Mouse (Mus musculus) mouse trophoblast stem cell (cell line): ENCODE measurements around the gene Mecr.

Source experiments
- in situ Hi-C, 2 experiments: fragments of 300-500 bp; cut with MseI, MboI; formaldehyde crosslinking; loops; 2 replicates in 1 of 2; 3 replicates in 1 of 2; pipeline ENCODE4 v1.15.1; 2025

Mecr gene

GRCm38 (mm10) chr4:131888564-131888963 is 45.3 kb downstream of the Mecr start:
- in situ Hi-C loops: no loop called here

DNA sequence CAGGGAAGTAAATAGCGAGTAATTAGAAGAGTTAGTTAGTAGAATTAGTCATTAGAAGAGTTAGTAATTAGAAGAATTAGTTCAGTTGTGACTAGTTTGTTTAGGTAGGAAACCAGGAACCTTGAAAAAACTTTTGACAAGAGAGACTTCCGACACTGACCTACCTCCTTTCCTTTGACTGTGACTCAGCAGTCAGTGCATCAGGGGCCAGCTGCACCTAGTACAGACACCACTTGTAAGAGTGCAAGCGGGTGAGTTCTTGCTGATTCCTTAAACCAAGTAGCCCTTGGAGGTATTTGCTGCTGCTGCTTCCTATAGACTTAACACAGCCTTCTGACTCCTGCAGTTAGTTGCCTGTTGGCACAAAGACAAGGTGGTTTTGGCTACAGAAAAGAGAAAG is 47.4 kb downstream of the Mecr start:
- in situ Hi-C loops: no loop called here

DNA sequence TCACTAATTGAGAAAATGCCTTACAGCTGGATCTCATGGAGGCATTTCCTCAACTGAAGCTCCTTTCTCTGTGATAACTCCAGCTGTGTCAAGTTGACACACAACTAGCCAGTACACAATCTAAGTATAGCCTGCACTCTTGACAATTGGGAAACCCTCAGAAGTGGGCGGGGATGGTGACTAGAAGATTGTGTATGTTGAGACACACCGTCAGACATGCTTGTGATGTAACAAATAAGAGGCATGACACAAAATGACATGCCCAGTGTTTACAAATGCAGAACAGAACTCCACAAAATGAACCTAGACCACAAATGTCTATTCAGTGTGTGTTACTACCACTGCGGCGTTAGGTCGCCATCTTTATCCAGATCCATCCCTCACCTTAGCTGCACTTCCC is 53.8 kb downstream of the Mecr start:
- in situ Hi-C loops: no loop called here

- in situ Hi-C loops: no loop called here
These were observed 54.5 kb downstream of the Mecr start for GRCm38 (mm10) chr4:131897787-131898186.

GRCm38 (mm10) chr4:131898503-131899179 is 55.4 kb downstream of the Mecr start:
- in situ Hi-C loops: no loop called here

DNA sequence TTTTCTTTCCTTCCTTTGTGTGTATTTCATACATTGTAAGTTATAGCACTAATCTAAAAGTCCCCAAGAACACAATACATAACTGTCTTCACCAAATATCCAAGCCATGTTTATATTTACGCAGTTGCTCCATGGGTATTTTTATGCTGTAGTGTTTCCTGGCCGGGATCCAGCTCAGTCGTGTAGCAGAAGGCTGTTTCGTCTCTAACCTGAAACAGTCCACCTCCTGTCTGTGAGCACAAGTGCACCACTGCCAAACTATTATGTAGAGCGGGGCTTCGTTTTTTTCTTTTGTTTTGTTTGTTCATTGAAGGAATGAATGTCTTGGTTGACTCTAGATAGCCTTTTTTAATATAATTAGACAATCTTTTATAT is 55.9 kb downstream of the Mecr start:
- in situ Hi-C loops: no loop called here

DNA sequence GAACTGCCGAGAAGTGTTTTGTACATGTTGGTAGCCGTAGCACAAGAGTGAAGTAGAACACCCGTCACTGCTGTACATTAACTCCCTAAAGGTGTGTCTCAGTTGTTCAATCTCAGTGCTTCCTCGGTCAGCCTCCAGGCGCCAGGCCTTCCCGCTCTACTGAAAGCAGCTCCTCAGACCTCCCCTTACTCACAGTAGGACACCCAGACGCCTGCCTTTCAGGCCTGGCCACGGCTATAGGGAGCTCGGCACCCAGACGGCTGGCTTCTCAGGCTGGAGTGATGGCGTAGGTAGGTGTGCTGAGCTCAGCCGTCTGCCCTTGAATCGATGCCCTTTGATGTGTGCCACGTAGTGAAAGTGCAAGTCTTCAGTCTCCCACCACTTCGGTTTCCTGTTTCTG is 57.8 kb downstream of the Mecr start:
- in situ Hi-C loops: no loop called here

DNA sequence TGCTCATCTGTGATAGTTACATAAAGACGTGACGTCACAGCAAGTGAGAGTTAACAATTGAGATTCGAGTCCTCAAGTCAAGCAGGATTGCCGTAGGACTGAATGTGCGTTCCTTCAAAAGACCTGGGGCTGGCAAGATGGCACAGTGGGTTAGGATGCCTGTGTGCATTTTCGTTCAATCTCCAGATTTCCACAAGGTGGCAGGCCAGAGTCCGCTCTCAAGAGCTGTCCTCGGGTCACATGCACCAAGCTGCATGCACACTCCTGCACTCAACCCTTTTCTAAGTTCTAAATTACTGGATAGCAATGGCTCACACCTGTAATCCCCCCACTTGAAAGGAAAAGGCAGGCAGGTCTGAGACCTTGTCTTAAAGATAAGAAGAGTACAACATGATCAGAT is 61.2 kb downstream of the Mecr start:
- in situ Hi-C loops: no loop called here

DNA sequence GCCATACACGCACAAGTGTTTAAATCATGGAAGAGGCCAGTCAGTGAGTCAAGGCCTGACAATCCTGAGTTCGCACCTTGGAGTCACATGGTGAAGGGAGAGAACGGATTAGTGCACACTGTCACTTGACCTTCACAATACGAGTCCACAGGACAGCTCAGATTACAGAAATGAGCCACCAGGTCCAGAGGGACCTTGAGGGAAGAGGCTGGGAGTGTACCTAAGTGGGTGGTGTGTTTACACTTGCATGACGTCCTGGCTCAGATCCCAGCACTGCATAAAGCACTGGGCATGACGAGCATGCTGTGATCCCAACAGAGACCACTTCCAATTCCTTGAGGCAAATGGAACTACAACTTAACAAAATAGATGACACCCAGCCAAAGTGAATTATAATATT is 63.2 kb downstream of the Mecr start:
- in situ Hi-C loops: no loop called here

GRCm38 (mm10) chr4:131907912-131908311 is 64.6 kb downstream of the Mecr start:
- in situ Hi-C loops: no loop called here

- in situ Hi-C loops: no loop called here
These were observed 67.1 kb downstream of the Mecr start for GRCm38 (mm10) chr4:131910237-131910994.

DNA sequence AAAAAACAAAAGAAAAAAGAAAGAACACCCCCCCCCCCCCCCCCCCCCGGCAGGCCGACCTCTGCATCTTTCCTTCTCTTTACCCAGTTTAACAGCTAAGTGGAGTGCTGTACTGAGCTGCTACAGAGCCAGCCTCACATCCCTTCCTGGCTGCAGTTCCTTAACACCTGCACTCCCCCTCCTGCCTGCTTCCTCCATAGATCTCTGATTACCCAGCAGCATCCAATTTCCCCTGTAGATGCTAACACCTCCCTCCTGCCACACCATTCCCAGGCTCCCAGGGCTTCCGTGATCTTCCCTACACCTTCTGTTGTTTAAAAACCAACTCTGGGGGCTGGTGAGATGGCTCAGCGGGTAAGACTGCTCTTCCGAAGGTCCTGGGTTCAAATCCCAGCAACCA is 68.3 kb downstream of the Mecr start:
- in situ Hi-C loops: no loop called here

DNA sequence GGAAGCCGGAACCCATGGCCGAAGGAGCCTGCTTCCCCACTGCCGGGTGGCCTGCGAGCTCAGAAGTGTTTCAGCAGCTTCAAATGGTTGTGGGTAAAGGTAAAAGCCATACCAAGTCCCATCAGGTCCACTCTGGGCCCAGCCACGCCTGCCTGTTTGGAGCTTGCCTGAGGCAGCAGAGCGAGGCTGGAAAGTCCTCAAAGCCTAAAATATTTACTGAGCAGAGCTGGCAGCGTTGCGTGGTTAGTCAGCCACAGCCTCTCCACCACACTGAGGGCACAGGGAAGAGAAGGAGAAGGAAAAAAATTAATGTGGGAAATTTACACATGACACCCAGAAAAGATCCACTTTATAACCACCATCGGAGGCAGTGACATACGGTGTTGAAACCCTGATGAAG is 70.3 kb downstream of the Mecr start:
- in situ Hi-C loops: no loop called here

- in situ Hi-C loops: no loop called here
These were observed 70.9 kb downstream of the Mecr start for GRCm38 (mm10) chr4:131914046-131914643.

- in situ Hi-C loops: no loop called here
These were observed 71.7 kb downstream of the Mecr start for GRCm38 (mm10) chr4:131914891-131915469.

DNA sequence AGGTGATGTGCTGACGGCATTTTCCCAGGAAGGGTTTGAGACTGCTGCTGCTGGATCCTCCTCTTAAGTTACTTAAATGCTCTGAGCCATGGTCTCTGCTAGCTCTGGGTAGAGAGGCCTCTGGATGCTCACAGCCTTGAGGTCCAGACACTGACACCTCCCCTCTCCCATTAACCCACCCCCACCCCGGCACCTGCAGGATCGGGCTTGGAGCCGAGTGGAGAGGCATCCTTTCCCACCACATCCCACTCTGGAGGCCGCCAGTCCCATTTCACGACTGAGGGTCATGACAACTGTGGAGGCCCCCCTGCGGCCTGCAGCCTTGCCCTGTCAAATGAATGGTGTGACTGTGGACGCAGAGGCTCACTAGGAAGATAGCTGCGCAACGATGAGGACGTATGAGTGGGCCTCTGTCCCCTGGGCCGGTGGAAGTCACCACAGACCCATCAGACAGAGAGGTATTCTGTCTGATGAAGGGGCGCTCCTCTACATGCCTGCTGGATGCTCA is 72.6 kb downstream of the Mecr start:
- in situ Hi-C loops: no loop called here

DNA sequence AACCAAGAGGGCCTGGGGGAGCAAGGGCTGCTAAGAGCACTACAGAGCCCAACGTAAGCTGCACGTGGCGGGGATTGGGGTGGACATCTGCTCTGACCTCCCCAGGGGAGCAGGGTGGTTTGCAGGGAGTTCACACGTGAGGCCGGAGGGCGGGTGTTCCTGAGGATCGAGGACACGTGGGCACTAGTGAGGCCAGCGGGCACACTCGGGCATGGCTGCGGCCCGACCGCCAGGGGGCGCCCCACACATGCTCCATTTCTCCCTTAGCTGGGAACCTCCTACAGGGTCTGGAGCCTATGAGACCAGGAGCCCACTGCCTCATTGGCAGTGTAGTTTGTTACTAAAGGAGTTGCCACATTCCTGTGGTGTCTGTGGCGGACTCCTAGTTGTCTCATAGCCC is 73.2 kb downstream of the Mecr start:
- in situ Hi-C loops: no loop called here

DNA sequence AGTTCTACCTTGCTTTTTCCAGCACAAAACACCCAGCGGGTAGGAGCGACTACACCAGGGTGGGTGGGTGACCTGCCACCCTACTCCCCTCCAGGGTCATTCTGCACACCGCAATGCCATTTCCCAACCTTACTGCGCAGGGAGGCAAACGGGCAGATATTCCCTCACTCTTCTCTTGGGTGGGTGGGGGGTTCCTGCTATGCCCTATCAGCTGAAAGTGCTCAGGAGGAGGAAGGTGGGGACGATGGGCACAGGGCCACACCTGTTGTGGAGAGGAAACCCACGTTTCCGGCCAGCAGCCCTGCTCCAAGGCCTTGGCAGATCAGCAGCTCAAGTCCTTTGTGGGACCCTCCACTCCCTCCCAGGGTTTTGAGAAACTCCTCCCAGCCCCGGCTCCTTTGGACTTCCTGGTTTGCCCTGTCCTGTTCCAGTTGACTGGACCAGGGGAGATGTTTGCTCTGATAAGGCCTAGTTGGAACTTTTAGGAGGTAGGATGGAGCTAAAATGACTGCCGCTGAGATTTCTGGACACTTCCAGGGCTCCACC is 73.8 kb downstream of the Mecr start:
- in situ Hi-C loops: no loop called here
